Mouse (Mus musculus): ENCODE measurements around the gene Psmd12. TPM values are rescaled to one million over a fixed set of nuclear protein-coding genes. Genes with fewer than 3 reads are reported as not detected.
A peak's percentile ranks its signal among the peaks of the same experiment; 100 is the strongest.
"Not testable (repeated sequence)": the region's sequence is repeated elsewhere in the genome, so short reads cannot be mapped to it uniquely, and the experiment has no call there.

Gene Psmd12
- total RNA-seq, 2 experiments from 2014 or later, result 103 to 108 TPM

DNA sequence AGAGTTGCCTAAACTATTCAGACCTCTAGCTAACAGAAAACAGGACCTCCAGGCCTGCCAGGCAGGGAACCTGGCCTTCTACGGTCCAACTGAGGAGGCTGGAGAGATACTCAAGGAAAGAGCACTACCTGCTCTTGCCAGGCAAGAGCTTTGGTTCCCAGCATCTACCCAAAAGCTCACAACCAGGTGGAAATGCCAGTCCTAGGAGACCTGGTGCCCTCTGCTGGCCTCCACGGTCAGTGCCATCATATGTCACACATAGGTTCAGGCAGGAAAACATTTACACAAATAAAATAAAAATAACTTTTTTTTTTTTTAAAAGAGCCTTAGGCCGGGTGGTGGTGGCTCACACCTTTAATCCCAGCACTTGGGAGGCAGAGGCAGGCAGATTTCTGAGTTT, 16.8 kb upstream of the Psmd12 start:
- DNase-seq, result no peak

DNA sequence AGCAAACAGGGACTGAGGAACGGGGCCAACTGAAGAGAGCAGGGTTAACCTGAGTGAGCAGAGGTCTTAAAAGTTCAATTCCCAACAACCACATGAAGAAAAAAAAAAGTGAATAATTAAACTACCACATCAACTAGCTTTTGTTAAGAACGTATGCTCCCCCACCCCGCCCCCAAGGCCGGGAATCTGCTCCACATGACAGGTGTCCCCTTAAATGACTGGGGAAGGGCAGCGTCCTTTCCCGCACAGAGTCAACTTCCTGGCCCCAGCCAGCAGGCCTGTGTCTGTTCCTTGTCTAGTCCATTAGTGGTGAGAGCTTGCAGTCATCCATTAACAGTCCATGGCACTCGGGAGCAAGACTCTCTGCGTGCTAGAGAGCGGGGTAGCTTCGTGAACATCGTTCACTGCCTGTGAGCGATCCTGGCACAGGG, 16.0 kb upstream of the Psmd12 start:
- DNase-seq, result no peak

DNA sequence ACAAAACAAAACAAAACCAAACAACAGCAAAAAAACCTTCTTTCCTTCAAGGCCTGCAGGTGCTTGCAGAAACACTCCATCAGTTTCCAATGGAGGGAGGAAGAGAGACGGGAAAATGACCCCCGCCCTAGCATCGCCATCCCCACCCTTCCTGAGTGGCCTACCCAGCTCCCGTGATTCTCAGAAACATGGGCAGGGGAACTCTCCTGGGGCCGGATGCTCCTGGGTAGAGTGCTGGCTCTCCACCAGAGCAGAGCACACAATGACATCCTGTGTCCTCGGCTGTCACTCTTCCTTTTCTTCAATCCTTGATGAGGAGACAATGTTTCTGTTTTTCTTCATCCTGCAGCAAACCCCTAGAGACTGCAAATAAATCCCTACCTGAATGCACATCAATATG, 15.1 kb upstream of the Psmd12 start:
- DNase-seq, result no peak

DNA sequence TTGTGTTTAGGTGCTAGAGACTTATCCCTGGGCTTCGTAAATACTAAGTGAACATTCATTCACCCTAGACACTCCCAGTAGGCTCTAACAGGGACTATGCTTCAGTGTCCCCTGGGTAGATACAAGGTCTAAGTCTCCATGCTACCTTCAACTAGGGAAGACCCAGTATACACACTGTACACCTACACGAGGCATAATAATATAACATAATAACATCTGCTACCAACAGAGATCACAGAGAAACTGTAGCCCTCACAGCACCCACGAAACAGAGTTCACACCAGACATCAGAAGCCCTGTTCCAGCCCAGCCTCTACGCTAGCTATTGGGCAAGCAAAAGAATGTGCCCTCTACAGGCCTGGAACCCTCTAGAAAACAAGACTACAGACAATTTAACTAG, 14.2 kb upstream of the Psmd12 start:
- DNase-seq, result no peak

DNA sequence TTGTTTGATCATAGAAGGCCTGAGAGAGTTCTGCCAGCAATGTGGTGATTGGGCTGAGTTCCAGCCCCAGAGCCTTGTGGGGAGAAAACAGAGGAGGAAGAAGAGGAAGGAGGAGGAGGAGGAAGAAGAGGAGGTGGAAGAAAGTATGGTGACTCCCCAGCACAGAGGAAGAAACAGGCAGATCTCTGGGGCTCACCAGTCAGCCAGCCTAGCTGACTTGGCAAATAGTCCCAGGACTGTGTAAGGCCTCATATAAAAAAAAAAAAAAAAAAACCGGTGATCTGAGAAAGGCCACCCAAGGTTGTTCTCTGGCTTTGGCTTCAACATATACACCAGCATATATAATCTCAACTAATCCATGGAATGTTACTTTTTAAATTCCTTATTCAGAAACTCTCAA, 13.3 kb upstream of the Psmd12 start:
- no peak for DNase-seq

DNA sequence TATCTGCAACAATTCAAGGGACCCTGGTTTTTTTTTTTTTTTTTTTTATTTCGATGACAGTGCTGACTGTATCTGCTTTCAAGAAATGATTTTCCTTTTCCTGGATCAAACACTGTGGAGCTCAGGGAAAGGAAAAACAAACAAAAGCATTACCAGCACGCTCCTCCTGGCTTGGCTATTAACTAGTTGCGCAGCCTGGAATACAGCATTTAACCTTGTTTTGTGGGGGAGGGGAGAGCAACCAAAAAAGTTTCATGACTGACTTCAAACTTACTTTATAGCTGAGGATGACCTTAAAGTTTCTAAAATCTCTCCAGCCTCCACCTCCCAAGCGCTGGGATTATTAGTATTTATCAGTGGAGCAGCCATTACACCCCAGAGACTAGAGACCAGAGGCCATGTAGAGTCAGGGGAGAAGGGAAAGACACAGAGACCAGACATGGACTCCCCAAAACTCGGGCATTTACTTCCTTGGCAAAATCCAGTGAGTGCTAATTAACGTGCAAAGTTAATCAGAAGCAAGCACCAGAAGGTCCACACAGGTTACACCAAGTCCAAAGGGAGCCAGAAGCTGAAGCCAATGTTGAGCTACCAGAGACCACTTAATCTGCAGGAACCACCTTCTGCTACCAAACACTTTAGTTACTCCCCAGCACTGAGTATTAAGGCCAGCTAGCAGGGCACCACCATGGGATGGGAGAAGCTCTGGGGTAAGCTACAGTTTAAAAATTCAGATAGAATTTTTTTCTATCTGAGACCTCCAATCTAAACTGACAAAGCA, 12.5 kb upstream of the Psmd12 start:
- DNase-seq, result no peak

DNA sequence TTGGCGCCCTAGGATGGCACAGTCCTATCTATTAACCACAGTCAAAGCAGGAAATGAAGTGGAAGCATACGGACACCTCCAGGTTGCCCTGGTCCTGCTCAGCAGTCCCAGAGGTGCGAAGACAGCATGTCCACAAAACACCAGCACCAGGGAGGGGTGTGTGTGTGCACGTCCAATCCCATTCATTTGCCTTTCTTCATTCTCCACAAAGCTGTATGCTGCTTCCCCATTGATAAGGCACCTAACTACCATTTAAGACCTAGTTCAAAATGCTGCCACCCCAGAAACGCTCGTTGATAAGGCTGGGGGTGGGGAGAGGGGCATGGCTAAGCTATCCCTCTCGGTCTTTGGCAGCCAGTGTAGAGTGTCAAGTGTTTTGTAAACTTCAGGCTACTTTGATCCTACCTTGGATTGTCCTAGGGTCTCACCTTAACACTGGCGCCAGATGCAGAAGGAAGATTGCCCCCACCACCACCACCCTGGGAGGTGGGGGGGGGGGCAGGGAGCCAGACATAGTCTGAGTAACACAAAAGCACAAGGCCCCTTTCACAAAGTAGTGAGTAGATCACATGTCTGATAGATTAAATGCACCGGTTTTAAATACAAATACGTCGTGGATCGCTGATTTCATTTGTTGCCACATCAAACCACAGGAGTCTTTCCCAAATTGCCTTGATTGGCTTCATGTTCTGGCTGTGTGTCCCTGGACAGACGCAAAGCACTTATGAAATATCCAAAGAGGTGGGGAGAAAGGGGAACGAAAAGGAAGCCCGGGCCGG, 10.8 kb upstream of the Psmd12 start:
- DNase-seq, result no peak

DNA sequence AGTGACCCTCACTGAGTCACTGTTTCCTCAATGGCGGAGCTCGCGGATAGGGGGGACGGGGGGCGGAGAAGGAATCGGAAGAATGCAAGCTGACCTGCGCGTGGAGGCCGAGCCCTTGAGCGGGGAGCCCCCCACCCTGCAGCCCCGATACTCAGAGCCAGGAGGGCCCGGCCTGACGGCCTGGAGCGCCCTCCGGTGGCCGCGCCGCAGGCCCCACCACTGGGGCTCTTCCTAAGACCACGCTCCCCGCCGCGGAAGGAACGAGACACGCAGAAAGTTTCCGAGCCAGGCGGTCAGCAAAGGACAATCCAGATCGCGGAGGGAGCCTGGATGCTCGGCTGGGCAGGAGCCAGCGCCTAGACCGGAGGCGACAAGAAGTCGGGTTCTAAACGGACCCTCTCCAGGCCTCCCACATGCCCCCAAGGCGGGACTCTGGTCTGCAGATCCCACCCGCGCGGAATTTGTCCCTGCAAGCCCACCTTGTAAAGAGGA, 10.2 kb upstream of the Psmd12 start:
- peak; percentile 81 for DNase-seq

DNA sequence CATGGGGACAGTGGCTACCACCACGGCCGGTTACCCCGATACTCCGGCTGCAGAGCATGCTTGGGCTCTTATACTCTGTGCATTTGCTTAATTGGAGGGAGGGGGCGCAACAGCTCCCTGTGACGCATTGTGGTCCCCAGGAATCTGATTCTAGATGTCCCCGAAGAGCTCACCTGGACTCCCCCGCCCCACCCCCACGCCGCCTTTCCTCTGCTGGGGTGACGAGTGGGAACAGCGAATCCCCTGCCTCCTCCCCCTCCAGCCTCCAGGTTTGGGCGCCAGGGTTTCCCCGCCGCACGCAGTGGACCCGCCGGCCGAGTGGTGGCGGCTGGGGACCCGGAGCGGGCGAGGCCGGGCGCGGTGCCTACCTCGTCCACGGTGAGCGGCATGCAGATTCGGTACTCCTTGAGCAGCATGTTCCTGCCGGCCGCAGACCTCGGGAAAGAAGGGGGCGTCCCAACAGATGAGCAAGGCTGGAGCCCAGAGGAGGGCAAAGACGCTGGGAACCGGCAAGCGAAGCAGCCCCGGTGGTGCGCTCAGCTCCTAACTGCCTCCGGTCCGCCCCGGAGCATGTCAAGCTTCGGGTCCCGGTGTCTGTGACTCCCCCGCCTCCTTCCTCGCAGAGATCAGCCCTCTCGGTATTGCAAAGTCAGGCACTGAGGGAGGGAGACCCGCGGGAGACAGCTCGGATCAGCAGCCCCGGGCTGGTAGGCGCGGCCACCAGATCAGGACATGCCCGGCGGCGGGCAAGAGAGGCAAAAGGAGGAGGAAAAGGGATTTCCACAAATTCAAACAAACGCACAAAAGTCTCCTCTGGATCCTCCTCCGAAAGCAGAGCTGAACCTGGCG, 9.5 kb upstream of the Psmd12 start:
- peak; percentile 70 for DNase-seq

DNA sequence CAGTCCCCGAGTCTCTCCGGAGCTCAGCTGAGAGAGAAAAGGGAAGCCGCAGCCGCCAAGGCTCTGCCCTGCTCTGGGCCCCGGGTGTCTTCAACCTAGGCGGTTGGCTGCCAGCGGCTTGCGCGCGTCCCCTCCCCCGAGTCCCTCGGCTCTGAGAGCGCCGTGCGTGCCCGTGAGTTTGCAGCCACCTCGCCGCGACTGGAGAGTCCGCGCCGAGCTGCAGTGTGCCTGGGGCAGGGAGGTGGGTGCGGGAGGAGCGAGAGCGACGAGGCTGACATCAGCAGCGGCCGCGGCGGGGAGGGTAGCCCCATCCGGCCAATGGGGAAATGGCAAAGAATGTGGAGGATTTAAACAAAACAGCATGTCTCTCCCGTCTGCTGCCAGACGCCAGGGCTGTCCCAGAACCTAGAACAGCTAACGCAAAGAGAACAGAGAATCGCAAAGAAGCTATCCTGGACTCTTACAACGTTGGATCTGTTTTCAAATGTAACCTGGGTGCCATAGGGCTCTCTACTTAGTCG, 8.7 kb upstream of the Psmd12 start, which contains the start of gene Pitpnc1:
Gene Pitpnc1 (minus strand): TSS at position 179 of the 521 bp plus-strand sequence.
- DNase-seq, result peak; percentile 78

DNA sequence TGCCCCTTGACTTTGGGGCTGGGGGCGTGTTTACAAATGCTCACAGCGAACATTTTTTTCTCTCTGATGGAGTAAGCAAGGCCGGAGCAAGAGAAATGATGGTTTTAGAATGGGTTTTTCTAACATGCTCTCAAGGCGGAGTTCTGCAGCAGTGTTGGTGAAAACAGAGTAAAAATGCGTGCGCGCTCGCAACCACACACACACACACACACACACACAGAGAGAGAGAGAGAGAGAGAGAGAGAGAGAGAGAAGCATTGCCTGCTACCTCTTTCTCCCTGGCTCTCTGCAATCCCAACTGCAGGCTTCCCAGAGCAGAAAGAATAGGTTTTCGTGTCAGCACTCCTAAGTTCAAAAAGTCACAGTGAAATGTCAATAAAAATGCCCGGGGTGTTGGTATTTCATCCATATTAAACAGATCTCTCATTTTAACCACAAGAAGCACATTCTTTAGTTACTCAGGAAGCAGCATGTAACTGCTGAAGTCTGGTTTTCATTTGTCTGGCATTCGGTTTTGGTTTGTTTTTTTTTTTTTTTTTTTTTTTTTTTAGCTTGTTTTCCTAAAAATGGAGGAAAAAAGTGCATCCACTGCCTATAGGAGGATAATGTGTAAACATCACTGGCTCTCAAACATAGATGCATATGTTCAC, 8.1 kb upstream of the Psmd12 start:
- no peak for DNase-seq

DNA sequence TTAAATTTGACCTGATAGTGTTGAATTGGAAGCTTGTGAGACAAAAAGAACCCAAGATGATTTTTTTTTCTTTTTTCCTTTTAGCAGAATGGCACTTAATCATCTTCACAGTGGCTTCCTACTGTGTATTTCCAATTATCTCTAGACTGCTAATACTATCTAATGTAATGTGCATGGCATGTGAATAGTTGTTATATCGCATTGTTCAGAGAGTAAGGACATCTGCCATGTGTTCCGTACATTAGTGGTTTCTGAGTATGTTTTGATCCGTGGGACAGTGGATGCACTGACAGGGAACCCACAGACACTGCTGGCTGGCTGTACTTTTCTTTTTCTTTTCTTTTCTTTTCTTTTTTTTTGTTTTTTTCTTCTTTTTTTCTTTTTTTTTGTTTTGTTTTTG, 7.0 kb upstream of the Psmd12 start:
- DNase-seq, result no peak

DNA sequence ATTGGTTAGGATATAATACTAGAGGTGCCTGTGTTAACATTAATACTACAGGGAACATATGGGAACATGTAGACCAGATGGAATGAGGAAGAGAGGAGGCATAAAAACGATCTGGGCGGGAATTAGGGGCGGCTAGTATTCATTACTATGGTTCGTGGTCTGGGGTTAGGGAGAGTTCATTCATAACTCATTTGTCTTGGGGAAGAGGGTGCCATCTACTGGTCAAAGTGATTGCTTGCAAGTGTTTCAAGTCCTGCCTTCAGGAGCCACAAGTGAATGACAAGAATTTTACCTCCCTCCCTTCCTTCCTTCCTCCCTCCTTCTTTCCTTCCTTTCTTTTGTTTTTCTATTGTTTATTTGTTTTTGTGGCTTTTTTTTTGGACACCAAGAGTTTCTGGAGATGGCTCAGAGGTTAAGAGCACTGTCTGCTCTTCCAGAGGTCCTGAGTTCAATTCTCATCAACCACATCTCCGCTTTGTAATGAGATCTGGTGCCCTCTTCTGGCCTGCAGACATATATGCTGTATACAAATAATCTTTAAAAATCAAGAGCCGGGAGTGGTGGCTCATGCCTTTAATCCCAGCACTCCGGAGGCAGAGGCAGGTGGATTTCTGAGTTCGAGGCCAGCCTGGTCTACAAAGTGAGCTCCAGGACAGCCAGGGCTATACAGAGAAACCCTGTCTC, 6.0 kb upstream of the Psmd12 start:
- DNase-seq, result no peak

DNA sequence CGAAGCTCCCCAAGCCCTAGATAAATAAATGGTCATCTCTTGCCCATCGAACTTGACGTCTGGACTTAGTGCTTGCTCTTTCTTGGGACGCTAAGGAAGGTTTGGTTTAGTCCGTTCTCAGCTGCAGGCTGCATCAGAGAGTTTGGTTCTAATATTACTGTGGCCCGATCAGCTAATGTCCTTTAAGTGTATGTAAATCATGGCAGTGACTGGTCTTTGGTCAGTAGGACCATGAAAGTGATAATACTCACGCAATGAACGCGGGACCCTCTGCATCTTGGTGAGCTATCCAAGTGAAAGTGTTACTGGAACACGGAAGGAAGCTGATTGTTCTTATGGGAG, 549 bp downstream of the Psmd12 start:
- no peak for DNase-seq

DNA sequence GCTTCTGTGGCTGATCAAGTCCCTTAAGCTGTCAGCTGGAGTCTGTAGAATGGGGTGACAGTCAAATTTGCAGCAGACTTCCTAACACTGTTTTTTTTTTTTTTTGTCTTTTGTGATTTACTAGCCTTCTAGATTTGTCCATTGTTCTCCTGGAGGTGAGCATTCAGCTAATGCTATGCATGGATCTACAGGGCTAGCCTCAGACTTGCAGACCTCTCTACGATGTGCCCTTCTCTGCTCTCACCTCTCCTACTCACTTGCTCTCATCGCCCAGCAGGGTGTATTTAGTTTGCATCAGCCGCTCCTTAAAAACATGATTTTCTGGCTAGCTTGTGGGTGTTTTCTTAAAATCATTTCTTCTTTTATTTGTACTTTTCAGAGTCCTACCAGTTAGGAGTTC, 5.1 kb downstream of the Psmd12 start:
- DNase-seq, result no peak

DNA sequence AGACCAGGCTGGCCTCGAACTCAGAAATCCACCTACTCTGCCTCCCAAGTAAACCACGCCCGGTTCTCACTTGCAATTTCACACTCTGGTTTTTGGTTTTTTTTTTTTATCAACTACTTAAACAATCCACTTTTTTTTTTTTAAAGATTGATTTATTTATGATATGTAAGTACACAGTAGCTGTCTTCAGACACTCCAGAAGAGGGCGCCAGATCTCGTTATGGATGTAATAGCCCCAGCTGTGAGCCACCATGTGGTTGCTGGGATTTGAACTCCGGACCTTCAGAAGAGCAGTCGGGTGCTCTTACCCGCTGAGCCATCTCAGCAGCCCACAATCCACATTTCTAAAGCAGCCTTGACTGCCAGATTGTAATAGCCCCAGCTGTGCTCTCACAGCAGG, 23.5 kb downstream of the Psmd12 start:
- no peak for DNase-seq

DNA sequence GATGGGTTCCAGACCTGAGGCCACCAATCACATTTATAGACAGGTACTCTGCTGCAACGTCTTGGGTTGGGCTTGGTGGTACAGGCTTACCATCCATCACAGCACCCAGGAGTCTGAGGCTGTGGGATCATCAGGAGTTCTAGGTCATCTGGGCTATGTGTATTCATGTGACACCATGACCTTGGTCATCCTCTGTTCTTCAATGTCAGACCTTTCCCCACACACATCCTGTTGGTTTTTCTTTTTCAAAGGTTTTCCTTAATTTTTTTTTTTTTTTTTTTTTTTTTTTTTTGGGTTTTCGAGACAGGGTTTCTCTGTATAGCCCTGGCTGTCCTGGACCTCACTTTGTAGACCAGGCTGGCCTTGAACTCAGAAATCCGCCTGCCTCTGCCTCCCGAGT, 25.1 kb downstream of the Psmd12 start:
- not testable (repeated sequence) for DNase-seq

DNA sequence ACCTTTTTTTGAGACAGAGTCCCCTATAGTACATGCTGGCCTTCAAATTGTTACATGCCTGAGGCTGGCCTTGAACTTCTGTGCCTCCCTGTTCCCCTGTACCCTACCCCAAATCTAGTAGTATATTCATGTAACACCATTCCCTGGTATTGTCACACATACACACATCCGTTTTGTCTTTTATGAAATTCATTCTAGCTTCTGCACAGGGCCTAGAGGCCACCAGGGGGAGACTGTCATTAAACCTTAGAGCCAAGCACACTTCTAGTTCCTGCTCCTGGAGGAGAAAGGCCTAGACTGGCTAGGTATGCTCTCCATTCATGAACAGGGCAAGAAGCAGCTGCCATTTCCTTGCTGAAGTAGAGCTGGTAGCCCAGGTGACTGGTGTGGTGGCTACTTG, 27.0 kb downstream of the Psmd12 start:
- no peak for DNase-seq

DNA sequence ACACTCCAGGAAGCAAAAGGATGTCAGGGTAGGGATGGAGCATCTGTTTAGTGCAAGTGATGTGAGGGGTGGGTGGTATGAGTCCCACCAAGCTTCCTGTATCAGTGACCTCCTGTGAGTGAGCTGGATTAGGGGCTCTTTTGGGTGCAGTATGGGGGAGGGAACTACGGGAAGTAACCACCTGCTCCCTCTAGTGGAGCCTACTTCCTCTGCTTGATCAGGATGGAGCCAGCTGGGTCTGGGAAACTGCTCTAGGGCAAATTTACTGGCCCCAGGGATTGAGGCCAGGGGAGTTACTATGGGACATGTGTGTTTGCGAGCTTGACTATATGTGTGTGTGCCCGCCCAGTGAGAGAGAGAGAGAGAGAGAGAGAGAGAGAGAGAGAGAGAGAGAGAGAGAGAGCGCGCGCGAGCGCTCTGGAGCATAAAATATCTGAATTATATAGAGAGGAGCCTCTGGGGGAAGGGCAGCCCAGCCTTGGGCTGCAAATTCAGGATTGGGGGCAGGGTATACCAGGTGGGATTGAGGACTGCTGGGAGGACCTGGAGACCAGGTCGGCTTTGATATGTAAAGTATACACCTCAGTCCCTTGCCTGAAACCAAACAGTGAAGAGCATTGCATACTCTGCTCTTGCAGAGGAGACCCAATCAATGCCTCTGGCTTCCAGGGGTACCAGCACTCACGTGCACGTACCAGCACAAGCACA, 30.5 kb downstream of the Psmd12 start:
- no peak for DNase-seq
